Mouse (Mus musculus): ENCODE results near the gene Ufd1.

The Ufd1 gene

DNA sequence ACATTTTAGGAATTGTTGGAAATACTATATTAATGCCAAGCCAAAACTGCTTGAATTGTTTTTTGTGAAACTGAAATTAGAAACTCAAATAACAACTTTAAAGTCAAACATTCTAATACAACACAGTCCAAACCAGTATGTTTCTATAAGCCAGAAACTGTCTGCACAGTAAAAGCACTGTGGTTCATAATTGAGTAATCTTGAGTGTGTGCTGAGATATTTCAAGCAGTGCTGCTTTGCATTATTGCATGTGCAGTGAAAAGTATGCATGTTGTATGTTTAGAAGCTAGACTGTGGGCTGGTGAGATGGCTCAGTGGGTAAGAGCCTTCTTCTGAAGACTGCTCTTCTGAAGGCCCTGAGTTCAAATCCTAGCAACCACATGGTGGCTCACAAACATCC is 72.5 kb downstream of the Ufd1 start:
- in situ Hi-C loops (cut with MboI, MseI): no loop called here
